Mouse (Mus musculus): Measurements from ENCODE around the gene Nkiras2. TPM values are rescaled to one million over a fixed set of nuclear protein-coding genes. Genes with fewer than 3 reads are reported as not detected.

The Nkiras2 gene
- polyA plus RNA-seq (2014; fragmentation: Illumina TruSeq; extraction: RNeasy Lipid Tissue Mini Kit (QIAGEN cat#74804); ENCODE audit: low read depth, low replicate concordance): 2.1 TPM

DNA sequence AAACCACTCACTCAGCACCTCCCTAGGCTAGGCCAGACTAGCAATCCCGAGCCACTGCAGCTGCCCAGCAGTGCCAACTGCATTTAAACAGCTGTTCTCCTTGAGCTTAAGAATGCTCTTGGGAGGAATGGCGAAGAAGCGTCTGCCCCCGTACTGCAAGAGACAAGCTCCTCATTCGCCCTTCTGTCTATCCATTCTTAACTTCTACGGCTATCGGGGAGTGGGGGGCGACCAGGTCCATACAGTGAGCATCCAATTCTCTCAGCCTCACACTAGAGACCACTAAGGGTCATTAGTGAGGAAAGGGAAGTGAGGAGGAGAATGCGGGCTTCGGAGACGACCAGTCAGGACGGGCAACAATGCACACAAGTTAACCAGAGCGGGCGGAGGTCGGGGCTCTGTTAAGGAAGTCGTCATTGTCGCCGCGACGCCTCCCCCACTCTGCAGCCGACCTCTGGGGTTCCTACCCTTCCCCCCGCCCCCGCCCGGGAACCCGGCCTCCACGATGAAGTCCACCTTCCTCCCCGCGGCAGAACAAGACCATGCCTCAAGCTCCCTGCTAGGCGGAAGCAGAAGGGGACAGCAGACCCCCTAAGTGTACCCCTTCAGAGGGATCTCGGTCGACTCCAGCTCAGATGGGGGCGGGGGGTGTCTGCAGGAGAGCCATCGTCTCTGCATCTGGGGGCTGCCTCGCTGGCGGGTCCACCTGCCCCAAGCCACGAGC lies at the start of gene Nkiras2:
Gene Nkiras2 (plus strand): TSS at position 484 of the 724 bp plus-strand sequence.

DNA sequence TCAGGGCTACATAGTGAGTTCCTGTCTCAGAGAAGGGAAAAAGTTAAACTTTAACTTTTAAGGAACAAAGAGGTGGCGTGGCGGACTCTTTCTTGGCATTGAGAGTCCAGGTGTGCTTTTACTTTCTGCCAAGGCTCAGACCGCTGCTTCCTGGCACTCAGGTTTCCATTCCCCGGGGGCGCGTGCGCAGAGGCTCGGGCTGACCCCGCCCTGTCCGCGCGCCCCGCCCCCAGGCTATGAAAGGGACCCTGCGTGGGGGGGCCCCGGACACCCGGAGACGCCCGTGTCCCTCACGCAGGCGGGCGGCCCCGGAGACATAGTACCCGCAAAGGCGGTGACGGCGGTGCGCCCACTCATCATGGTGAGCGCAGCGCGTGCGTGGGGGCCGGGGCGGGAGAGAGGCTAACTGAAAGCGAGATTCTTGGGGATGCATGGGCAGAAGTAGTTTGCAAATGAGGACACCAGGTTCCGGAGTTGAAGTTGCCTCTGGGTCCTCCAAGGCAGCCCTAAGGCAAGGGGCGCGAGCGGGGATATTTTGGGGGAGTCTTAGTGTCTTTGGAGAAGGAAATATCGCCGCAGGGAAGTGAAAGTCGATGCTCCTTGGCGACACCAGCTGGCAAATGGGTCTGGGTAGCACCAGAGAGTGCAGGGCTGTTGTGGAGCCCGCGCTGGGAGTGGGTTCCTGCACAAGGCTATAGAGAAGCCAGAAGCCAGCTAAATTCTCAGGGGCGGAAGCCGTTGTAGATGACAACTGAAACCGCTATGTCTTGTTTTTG lies 44.1 kb upstream of the Nkiras2 start, which contains the start of gene Cnp:
Gene Cnp (plus strand): TSS at position 197 of the 776 bp plus-strand sequence.

DNA sequence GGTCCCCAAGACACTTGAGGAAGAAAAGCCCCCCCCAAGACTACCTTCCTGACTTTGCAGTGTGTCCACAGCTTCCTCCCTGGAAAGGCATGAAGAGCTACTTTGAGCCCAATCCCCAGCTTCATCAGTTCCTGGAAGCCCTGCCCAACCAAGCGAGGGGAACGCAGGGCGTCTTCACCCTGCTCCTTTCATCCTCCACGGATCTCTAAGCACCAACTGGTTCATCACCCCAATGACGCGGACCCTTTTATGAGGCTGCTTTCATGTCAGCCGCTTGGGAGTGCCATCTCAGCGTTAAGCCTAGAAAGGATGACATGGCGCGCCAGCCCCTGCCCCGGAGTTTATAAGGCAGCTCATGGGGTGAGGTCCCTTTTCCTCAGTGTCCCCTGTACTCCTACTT lies 938 bp downstream of the Nkiras2 start, which contains the start of gene Dnajc7:
Gene Dnajc7 (minus strand): TSS at position 187 of the 400 bp plus-strand sequence.

Other genes with a start within 250 kb of the Nkiras2 start
- gene Jup, start 221.5 kb upstream of the Nkiras2 start, polyA plus RNA-seq (2014; fragmentation: Illumina TruSeq; extraction: RNeasy Lipid Tissue Mini Kit (QIAGEN cat#74804); ENCODE audit: low read depth, low replicate concordance): 1.7 TPM
- not detected for gene P3h4, start 204.4 kb upstream of the Nkiras2 start, polyA plus RNA-seq (2014; fragmentation: Illumina TruSeq; extraction: RNeasy Lipid Tissue Mini Kit (QIAGEN cat#74804); ENCODE audit: low read depth, low replicate concordance)
- gene Fkbp10, start 203.5 kb upstream of the Nkiras2 start, polyA plus RNA-seq (2014; fragmentation: Illumina TruSeq; extraction: RNeasy Lipid Tissue Mini Kit (QIAGEN cat#74804); ENCODE audit: low read depth, low replicate concordance): not detected
- gene Nt5c3b, start 177.4 kb upstream of the Nkiras2 start, polyA plus RNA-seq (2014; fragmentation: Illumina TruSeq; extraction: RNeasy Lipid Tissue Mini Kit (QIAGEN cat#74804); ENCODE audit: low read depth, low replicate concordance): 1.7 TPM
- gene Klhl10, start 177.3 kb upstream of the Nkiras2 start, polyA plus RNA-seq (2014; fragmentation: Illumina TruSeq; extraction: RNeasy Lipid Tissue Mini Kit (QIAGEN cat#74804); ENCODE audit: low read depth, low replicate concordance): not detected
- 1.7 TPM for gene Klhl11, start 146.5 kb upstream of the Nkiras2 start, polyA plus RNA-seq (2014; fragmentation: Illumina TruSeq; extraction: RNeasy Lipid Tissue Mini Kit (QIAGEN cat#74804); ENCODE audit: low read depth, low replicate concordance)
- 70.6 TPM for gene Acly, start 91.2 kb upstream of the Nkiras2 start, polyA plus RNA-seq (2014; fragmentation: Illumina TruSeq; extraction: RNeasy Lipid Tissue Mini Kit (QIAGEN cat#74804); ENCODE audit: low read depth, low replicate concordance)
- gene Ttc25, start 73.6 kb upstream of the Nkiras2 start, polyA plus RNA-seq (2014; fragmentation: Illumina TruSeq; extraction: RNeasy Lipid Tissue Mini Kit (QIAGEN cat#74804); ENCODE audit: low read depth, low replicate concordance): not detected
- 3.5 TPM for gene Cnp, start 44.3 kb upstream of the Nkiras2 start, polyA plus RNA-seq (2014; fragmentation: Illumina TruSeq; extraction: RNeasy Lipid Tissue Mini Kit (QIAGEN cat#74804); ENCODE audit: low read depth, low replicate concordance)
- 75.5 TPM for gene Dnajc7, start 924 bp downstream of the Nkiras2 start, polyA plus RNA-seq (2014; fragmentation: Illumina TruSeq; extraction: RNeasy Lipid Tissue Mini Kit (QIAGEN cat#74804); ENCODE audit: low read depth, low replicate concordance)
- gene Zfp385c, start 73.2 kb downstream of the Nkiras2 start, polyA plus RNA-seq (2014; fragmentation: Illumina TruSeq; extraction: RNeasy Lipid Tissue Mini Kit (QIAGEN cat#74804); ENCODE audit: low read depth, low replicate concordance): not detected
- 4.0 TPM for gene Dhx58, start 85.0 kb downstream of the Nkiras2 start, polyA plus RNA-seq (2014; fragmentation: Illumina TruSeq; extraction: RNeasy Lipid Tissue Mini Kit (QIAGEN cat#74804); ENCODE audit: low read depth, low replicate concordance)
- 1.1 TPM for gene Kat2a, start 93.2 kb downstream of the Nkiras2 start, polyA plus RNA-seq (2014; fragmentation: Illumina TruSeq; extraction: RNeasy Lipid Tissue Mini Kit (QIAGEN cat#74804); ENCODE audit: low read depth, low replicate concordance)
- not detected for gene Hspb9, start 94.6 kb downstream of the Nkiras2 start, polyA plus RNA-seq (2014; fragmentation: Illumina TruSeq; extraction: RNeasy Lipid Tissue Mini Kit (QIAGEN cat#74804); ENCODE audit: low read depth, low replicate concordance)
- gene Rab5c, start 119.0 kb downstream of the Nkiras2 start, polyA plus RNA-seq (2014; fragmentation: Illumina TruSeq; extraction: RNeasy Lipid Tissue Mini Kit (QIAGEN cat#74804); ENCODE audit: low read depth, low replicate concordance): 26.6 TPM
- not detected for gene Kcnh4, start 140.7 kb downstream of the Nkiras2 start, polyA plus RNA-seq (2014; fragmentation: Illumina TruSeq; extraction: RNeasy Lipid Tissue Mini Kit (QIAGEN cat#74804); ENCODE audit: low read depth, low replicate concordance)
- not detected for gene Hcrt, start 143.7 kb downstream of the Nkiras2 start, polyA plus RNA-seq (2014; fragmentation: Illumina TruSeq; extraction: RNeasy Lipid Tissue Mini Kit (QIAGEN cat#74804); ENCODE audit: low read depth, low replicate concordance)
- gene Ghdc, start 151.7 kb downstream of the Nkiras2 start, polyA plus RNA-seq (2014; fragmentation: Illumina TruSeq; extraction: RNeasy Lipid Tissue Mini Kit (QIAGEN cat#74804); ENCODE audit: low read depth, low replicate concordance): 2.0 TPM
- 12.6 TPM for gene Stat5b, start 231.5 kb downstream of the Nkiras2 start, polyA plus RNA-seq (2014; fragmentation: Illumina TruSeq; extraction: RNeasy Lipid Tissue Mini Kit (QIAGEN cat#74804); ENCODE audit: low read depth, low replicate concordance)
- 3.6 TPM for gene Stat5a, start 240.1 kb downstream of the Nkiras2 start, polyA plus RNA-seq (2014; fragmentation: Illumina TruSeq; extraction: RNeasy Lipid Tissue Mini Kit (QIAGEN cat#74804); ENCODE audit: low read depth, low replicate concordance)